8 mouse cellular contexts compared by ENCODE assay signal in the genomic region with DNA sequence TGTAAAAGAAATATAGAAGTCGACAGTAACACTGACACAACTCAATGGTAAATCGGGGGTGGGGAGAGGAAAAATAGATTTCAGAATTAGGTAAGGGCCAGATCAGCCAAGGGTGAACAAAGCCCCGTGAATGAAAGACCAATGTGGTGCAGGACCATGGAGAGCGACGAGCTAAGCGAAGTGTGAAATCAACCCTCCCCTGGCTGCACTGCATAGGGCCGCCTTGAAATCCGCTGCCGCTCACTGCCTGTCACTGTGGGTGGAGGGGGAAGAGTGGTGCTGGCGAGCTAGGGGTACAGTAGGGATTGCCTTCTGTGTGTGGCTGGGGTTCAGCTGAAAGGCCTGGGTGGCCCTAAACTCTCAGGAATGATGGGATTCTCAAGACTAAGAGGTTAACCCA.
DNase-seq lines count a peak whose midpoint lies in the region; ATAC-seq lines count a peak whose summit lies in the region.

No protein-coding gene starts in this region.

- no peak overlapping the region for H3K27ac ChIP-seq in embryonic facial prominence, embryonic 10.5 days (replicated peaks)
- H3K27ac ChIP-seq in hindbrain, embryonic 16.5 days (ENCODE audit: low read depth, low read length), result no peak overlapping the region

- WGBS in embryonic facial prominence, embryonic 10.5 days, result 10% methylated on average over 10 of the region's 10 CpGs
- WGBS in hindbrain, embryonic 16.5 days, result 15% methylated on average over 9 of the region's 10 CpGs

- no peak overlapping the region for H3K4me3 ChIP-seq in embryonic facial prominence, embryonic 10.5 days
- no peak overlapping the region for H3K4me3 ChIP-seq in hindbrain, embryonic 16.5 days (ENCODE audit: low read length)

- H3K36me3 ChIP-seq in embryonic facial prominence, embryonic 10.5 days (replicated peaks), result no peaks in the 10 kb centered on the region
- no peaks in the 10 kb centered on the region for H3K36me3 ChIP-seq in hindbrain, embryonic 16.5 days (ENCODE audit: control insufficient read depth, insufficient read depth, low read length)

- DNase-seq in gastrocnemius, postnatal 10 days, result peak; percentile 57
- DNase-seq in gastrocnemius, adult 8-10 months (ENCODE audit: low spot score in 2 of 2), result no peak
- peak; percentile 78 for DNase-seq in ES-CJ7 (ENCODE audit: low read depth, low spot score)
- peak; percentile 81 for DNase-seq in embryonic facial prominence, embryonic 10.5 days (ENCODE audit: low spot score)
- DNase-seq in lung, postnatal 4 days, result peak; percentile 38 to 56
- no peak for DNase-seq in layer of hippocampus, adult 11-12 months (ENCODE audit: low spot score)
- no peak for DNase-seq in right cerebral cortex, postnatal 36 days (ENCODE audit: low spot score in 2 of 2)

- no peaks in the 10 kb centered on the region for H3K27me3 ChIP-seq in embryonic facial prominence, embryonic 10.5 days (replicated peaks; ENCODE audit: low read depth, poor library complexity, severe bottlenecking)
- H3K27me3 ChIP-seq in hindbrain, embryonic 16.5 days (replicated peaks; ENCODE audit: control insufficient read depth, insufficient read depth, low read length), result no peaks in the 10 kb centered on the region

- peak; percentile 48; the same call in 1 of the 2 replicates for ATAC-seq in hindbrain, embryonic 16.5 days

- no peak overlapping the region for H3K4me2 ChIP-seq in hindbrain, embryonic 16.5 days (ENCODE audit: low read length)

- H3K9me3 ChIP-seq in embryonic facial prominence, embryonic 10.5 days, result no peaks in the 10 kb centered on the region
- H3K9me3 ChIP-seq in hindbrain, embryonic 16.5 days (ENCODE audit: control insufficient read depth, low read length), result no peaks in the 10 kb centered on the region

- no peak overlapping the region for H3K9ac ChIP-seq in hindbrain, embryonic 16.5 days (ENCODE audit: low read depth, low read length)

- H3K4me1 ChIP-seq in embryonic facial prominence, embryonic 10.5 days, result peaks cover 4% of the 10 kb centered on the region; the same call in 1 of the 2 replicates
- H3K4me1 ChIP-seq in hindbrain, embryonic 16.5 days (ENCODE audit: control insufficient read depth, insufficient read depth, low read depth, low read length), result no peaks in the 10 kb centered on the region; the same call in 1 of the 2 replicates

Comparison
In these comparisons a context has a peak if more than half of its experiments do, and no peak if none do; other contexts are left out.
1. DNase-seq: peak in gastrocnemius, postnatal 10 days (single experiment), ES-CJ7 (single experiment), embryonic facial prominence, embryonic 10.5 days (single experiment) and lung, postnatal 4 days (2 of 2); none in gastrocnemius, adult 8-10 months (0 of 2), layer of hippocampus, adult 11-12 months (single experiment) and right cerebral cortex, postnatal 36 days (0 of 2).